Mouse (Mus musculus) telencephalon, adult 2 months (tissue): ENCODE data around the gene Ddx10.
"Not testable (repeated sequence)": the region's sequence is repeated elsewhere in the genome, so short reads cannot be mapped to it uniquely, and the experiment has no call there.

ENCODE experiments used
- DNase-seq: peaks from one replicate; pipeline ENCODE4 v3.0.0-alpha.2; 2011; ENCODE audit warnings: low read depth, low spot score

Gene Ddx10

DNA sequence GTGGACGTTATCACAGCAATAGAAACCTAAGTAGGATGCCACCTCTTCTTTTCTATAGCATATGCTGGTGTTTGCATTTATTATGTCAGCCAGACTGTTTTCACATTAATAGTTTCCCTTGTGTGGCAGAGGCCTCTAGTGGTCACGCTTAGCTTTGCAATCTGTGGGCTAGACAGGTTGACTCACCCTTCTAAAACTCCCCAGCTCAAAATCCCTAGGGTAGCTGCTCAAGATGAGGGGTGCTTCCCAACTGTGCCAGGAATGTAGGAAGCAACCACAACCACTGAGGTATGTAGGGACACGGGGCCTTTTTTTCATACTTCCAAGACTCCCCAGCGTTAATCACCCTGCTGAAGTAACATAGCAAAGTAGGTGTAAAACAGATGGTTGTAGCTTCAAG is 103.6 kb downstream of the Ddx10 start:
- peak; percentile 49 for DNase-seq

DNA sequence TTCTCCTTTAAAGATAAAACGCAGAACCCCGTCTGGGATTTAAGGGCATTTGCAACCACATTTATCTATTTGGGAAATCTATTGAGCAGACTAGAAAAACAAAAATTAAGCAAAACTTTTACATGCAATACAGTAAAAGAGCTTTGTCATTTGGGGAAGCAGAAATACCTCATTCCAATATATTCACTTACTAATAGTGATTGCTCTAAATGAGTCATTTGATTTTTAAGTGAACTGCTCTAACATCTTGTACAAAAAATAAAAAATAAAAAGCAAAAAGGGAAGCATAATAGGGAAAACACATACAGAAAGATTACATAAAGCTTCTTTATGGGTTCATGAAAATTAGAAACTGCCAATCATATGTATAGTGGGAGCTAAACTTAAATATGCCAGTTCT is 104.3 kb downstream of the Ddx10 start:
- no peak for DNase-seq

- DNase-seq = not testable (repeated sequence)
These were observed 105.4 kb downstream of the Ddx10 start for GRCm38 (mm10) chr9:53142424-53142823.

DNA sequence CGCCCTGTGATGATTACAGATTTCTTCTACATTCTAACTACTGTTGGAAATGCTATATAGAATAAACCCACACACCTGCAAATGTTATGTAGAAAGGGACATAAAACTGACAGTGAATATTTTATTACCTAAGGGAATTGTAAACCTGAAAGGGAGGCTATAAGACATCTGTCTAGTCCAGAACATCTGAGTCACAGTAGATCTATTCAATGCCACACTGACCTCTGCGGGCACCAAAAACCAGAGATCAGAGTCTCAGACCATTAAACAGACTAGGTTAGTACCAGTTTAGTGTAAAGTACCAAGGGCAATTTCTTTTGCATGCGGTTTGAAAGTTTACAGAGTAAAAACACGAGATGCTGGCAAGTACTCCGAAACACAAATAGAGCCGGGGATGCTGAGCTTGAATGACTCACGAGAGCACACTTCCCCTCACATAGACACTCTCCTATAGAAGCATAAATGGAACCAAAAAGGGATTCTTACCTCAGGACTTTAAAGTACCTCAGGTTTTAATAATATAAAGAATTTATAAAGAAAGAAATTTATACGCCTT is 107.2 kb downstream of the Ddx10 start:
- peak; percentile 9 for DNase-seq

DNA sequence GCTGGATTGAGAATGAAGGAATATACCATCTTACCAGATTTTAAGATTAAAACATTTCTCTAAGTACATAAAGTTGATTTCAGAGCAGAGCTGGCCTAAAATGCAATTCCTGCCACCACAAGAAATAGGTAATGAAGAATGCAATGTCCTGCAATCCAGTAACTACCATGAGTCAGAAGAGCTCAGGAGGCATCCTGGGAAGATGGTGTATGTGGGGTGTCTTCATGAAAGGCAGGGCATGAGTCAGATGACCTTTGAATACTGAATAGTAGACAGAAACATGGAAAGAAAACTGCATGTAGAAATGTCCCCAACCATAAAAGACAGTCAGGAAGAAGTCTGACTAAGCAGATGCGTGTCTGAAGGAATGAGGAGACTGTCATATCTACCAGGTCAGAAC is 115.0 kb downstream of the Ddx10 start:
- DNase-seq = no peak

DNA sequence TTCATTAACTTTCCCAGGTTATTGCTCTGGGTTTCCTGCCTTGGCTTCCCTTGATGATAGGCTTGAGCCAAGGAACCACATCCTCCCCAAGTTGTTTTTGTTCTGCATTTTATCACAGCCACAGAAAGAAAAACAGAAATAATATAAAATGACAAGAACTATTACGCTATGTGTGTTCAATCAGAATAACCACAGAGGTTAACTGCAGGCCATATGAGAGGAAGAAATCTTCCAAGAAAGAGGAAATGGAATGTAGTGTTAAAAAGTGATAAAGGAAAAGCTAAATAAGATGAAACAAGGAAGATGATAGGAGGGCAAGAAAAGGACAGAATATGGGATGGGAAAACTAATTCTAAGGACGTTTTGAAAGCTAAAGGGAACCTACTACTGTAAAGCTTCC is 117.4 kb downstream of the Ddx10 start:
- no peak for DNase-seq

- DNase-seq = peak; percentile 13
These were observed 146.8 kb downstream of the Ddx10 start for GRCm38 (mm10) chr9:53101103-53101502.

- no peak for DNase-seq
These were observed 152.3 kb downstream of the Ddx10 start for GRCm38 (mm10) chr9:53095319-53096165.

DNA sequence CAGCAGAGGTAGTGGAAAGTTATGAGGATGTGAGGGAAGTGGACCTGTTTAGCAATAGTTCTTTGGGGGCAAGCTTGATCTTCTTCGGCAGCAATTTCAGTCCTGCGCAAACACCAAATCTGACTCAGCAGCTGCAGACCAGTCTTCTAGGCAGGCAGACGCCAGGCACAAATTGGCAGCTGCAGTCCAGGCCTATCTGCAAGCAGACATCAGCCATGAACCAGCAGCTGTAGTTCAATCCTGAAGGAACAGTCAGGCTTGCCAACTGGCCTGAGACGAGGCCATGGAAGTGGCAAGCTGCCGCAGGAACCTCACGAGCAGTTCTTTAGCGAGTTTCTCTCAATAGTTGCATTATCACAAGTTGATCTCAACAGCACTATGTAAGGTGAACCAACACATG is 153.3 kb downstream of the Ddx10 start:
- DNase-seq = no peak

DNA sequence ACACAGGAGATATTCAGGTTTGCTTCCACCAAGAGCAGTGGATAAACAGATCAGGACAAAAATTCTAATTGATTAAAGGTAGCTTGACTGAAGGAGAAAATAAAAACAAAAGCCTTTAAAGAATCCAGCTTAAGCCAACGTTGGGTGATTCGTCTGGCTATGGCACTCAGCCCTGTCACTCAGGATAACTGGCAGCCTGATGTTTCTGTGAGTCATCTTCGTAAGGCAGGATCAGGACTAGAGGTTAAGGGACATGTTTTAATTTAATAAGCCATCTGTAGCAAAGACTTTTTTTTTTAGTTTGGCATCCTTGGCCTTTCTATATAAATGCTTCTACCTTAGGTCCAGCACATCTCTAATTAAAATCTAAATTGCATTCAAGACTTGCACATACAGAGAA is 170.2 kb downstream of the Ddx10 start:
- DNase-seq = no peak

DNA sequence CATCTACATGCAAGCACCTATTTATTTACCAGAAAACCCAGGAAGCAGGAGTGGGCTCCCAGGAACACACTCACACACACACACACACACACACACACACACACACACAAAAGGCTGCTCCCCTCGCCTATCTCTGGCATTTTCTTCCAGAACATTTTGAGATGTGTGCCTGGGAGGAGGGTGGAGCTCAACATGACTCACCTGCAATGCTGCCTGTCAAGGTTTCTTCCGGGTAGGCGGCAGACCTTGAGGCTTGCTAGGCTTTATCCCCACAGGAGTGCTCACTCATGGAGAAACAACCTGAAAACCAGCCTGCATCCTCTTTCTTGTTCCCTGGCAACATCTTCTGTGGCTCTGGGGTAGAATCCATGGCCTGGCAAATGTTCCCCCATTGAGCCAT is 171.9 kb downstream of the Ddx10 start:
- no peak for DNase-seq

- no peak for DNase-seq
These were observed 173.4 kb downstream of the Ddx10 start for GRCm38 (mm10) chr9:53074443-53074842.

GRCm38 (mm10) chr9:53073576-53074112 is 174.2 kb downstream of the Ddx10 start:
- no peak for DNase-seq

GRCm38 (mm10) chr9:53072088-53072487 is 175.8 kb downstream of the Ddx10 start:
- no peak for DNase-seq

GRCm38 (mm10) chr9:53070875-53071524 is 176.9 kb downstream of the Ddx10 start:
- DNase-seq = no peak

- no peak for DNase-seq
These were observed 179.7 kb downstream of the Ddx10 start for GRCm38 (mm10) chr9:53068166-53068565.

DNA sequence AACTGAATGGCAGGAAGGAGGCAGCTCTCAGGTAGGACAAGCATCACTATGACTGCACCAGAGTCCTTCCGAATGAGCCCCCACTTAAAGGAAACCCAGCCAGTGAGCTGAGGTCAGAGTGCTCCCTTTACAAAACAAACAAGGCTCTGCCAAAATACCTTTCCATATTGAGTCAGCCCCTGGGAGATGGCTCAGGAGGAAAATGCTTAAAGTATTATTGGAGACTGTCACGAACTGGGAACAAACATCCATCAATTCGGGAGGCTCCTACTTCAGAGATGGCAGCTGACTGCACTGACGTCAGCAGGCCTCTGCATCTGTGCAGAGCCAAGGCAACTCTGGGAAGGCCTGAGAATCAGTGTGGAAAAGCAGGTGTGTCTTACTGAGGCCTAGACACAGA is 181.4 kb downstream of the Ddx10 start:
- DNase-seq = no peak

GRCm38 (mm10) chr9:53065028-53065427 is 182.8 kb downstream of the Ddx10 start:
- DNase-seq = no peak

- no peak for DNase-seq
These were observed 183.3 kb downstream of the Ddx10 start for GRCm38 (mm10) chr9:53064531-53064930.

- no peak for DNase-seq
These were observed 192.5 kb downstream of the Ddx10 start for GRCm38 (mm10) chr9:53055306-53055705.
